Mouse (Mus musculus) left cerebral cortex, postnatal 25 days (tissue): ENCODE results near the gene Ssu72. TPM values are rescaled to one million over a fixed set of nuclear protein-coding genes. Genes with fewer than 3 reads are reported as not detected.
"Not testable (repeated sequence)": the region's sequence is repeated elsewhere in the genome, so short reads cannot be mapped to it uniquely, and the experiment has no call there.

ENCODE experiments used
- DNase-seq, 2 experiments: peaks; one replicate each; pipeline ENCODE4 v3.0.0; 2022; ENCODE audit warnings: low spot score in 2 of 2, mixed read lengths in 1 of 2
- intact Hi-C: fragments of 180-260 bp; cut with DNase I; formaldehyde crosslinking; loops from one replicate; pipeline ENCODE4 v1.15.1; 2025
- total RNA-seq, 2 experiments: library from RNA; stranded (reverse); gene quantifications; 2 replicates each; pipeline ENCODE4 v1.2.3; 2021

Ssu72 gene
- total RNA-seq = 10 to 100 TPM; 93.3 to 98.2 TPM

- intact Hi-C loops = loop anchor here (1.0 to 2.0 kb wide), 2 partner anchors 30 to 81 kb away; partner anchors contain the start of genes Cdk11b and Tmem240
- DNase-seq = peak; percentile 97
These were observed at the start of gene Ssu72 for GRCm38 (mm10) chr4:155704721-155705591. Gene Ssu72 (plus strand): TSS chr4:155704800.

- intact Hi-C loops = no loop called here
- DNase-seq = no peak
These were observed 48.3 kb upstream of the Ssu72 start for GRCm38 (mm10) chr4:155656214-155656751.

GRCm38 (mm10) chr4:155658961-155659360 lies 45.6 kb upstream of the Ssu72 start:
- no peak for DNase-seq
- intact Hi-C loops = no loop called here

DNA sequence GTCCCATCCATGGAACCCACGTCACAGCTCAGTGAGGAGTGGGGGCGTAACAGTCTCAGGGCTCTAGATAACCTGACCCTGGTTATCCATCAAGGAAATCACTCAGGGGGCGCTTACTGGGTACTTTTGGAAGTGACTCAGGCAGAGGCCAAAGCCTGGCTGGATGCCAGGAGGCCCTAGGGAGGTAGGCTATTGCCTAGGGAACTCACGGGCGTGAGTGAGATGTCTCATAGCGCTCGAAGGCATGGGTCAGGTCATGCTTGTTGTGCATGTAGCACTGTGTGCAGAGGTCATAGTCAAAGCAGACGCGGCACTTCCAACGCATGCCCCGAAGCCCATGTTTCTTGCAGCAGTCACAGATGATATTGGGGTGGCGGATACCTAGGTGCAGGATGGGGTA lies 44.0 kb upstream of the Ssu72 start:
- intact Hi-C loops = no loop called here

GRCm38 (mm10) chr4:155666903-155667302 lies 37.7 kb upstream of the Ssu72 start:
- no peak for DNase-seq
- intact Hi-C loops = no loop called here

More for the DNA sequence above, 44.0 kb upstream of the Ssu72 start:
- no peak for DNase-seq

DNA sequence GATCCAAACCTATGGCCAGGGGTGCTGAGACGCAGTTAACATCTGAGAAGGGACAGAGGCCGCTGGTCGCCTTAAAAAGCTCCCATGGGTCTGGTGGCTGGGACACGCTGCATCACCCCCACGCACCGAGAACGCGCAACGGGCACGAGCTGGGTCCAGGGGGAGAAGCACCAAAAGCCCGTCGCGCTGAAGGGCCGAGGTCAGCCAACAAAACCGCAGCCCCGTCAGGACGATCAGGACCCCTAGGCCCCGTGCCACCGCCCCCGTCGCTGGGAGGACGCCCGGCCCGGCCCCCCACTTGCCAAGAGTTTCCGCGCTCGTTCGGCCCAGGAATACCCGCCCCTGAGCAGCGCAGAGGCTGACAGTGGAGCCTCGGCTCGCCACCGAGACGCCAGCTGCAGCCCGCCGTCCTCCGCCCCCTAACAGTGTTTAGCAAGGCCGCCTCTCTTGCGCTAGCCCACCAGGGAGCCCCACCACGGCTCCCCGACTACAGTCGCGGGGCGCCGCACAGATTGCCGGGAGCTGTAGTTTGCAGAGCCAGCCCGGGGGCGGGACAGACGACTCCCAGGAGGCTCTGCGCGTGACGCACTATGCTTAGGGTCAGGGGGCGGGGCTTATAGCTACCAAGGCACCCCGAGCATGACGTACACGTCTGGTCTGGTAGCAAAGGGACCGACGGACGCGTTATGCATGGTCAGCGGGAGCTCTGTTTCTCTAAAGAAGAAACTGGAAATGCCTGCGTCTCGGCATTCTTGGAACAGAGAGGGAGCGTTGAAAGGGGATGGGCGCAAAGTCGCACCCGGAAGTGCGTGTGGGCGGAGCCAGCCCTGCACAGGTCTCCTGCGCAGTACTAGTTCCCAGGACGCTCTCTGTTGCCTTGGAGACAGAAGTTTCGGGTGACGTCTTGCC lies 35.7 kb upstream of the Ssu72 start, which contains the start of gene Mib2:
Mib2 (minus strand) TSS at position 510 of the 909 bp plus-strand sequence.
- intact Hi-C loops = loop anchor here (1.0 kb wide), 1 partner anchor 26 kb away; no protein-coding TSS in a partner anchor
- DNase-seq = peak; percentile 98 to 99

DNA sequence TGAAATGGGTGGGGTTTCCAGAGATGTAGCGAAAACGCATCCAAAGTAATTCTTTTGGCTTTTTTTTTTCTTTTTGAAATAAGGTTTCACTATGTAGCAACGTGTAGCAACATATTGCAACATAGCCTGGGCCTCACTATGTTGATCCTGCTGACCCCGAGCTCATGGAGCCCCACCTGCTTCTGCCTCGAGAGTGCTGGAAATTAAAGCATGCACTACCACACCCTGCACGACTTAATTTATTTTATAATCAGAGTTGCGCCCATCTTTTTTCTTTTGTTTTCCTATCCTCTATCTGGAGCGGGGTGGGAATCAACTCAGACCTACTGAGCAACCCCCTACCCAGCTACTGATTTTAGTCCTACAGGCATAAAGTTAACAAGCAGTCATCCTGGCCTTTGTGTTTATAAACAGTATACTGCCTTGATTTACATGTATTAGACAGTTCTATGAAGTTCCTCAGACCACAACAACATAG lies 35.0 kb upstream of the Ssu72 start:
- intact Hi-C loops = loop anchor here (1.0 kb wide), 1 partner anchor 26 kb away; no protein-coding TSS in a partner anchor
- no peak for DNase-seq

DNA sequence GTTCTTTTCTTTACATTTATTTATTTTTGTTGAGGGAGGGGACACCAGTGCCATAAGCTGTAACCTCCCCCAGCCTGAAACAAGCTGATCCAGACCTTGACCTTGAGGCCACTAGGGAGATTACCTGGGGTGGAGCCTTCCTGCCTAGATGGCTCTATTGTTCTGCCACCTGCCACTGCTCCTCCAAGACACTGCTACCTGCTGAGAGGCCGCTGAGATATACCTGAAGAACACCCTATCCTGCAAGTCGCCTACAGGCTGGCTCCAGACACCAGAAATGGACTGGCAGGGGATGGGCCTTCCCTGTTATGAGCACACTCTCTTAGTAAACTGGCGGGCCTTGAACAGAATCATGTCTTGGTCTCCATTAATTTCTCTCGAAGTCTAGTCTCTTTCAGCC lies 34.4 kb upstream of the Ssu72 start:
- DNase-seq, intact Hi-C loops: not testable (repeated sequence)

DNA sequence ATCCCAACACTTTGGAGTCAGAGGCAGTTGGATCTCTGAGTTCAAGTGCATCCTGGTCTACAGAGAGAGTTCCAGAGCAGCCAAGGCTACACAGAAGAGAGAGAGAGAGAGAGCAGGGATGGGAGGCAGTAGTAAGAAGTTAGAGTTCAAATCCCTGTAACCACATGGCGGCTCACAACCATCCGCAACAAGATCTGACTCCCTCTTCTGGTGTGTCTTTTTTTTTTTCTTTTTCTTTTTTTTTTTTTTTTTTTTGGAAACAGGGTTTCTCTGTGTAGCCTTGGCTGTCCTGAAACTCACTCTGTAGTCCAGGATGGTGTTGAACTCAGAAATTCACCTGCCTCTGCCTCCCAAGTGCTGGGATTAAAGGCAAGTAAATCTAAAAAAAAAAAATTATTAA lies 32.5 kb upstream of the Ssu72 start:
- intact Hi-C loops = no loop called here

GRCm38 (mm10) chr4:155675991-155676390 lies 28.6 kb upstream of the Ssu72 start:
- DNase-seq = no peak
- intact Hi-C loops = no loop called here

More for the DNA sequence above, 32.5 kb upstream of the Ssu72 start:
- DNase-seq = no peak

DNA sequence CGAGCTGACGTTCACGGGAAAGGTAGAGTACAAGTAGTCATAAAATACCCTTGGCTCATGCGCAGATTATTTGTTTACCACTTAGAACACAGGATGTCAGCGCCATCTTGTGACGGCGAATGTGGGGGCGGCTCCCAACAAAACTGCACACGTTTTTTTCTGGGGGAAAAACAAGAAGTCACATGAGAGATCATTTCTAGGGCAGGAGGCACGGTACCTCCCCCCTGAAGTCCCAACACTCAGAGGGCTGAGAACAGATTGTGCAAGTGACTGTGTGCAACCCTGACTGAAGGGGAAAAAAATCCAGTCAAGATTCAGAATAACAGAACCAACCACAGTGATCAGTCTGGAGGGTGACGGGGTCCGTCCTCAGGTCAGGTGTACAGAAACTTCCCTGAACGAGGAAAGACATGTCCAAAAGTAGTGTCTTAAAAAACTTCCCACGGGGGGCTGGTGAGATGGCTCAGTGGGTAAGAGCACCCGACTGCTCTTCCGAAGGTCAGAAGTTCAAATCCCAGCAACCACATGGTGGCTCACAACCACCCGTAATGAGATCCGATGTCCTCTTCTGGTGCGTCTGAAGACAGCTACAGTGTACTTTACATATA lies 20.8 kb upstream of the Ssu72 start:
- DNase-seq, intact Hi-C loops: not testable (repeated sequence)

- DNase-seq, intact Hi-C loops: not testable (repeated sequence)
These were observed 16.8 kb upstream of the Ssu72 start for GRCm38 (mm10) chr4:155687764-155688163.

- intact Hi-C loops = loop anchor here (5.0 kb wide), 1 partner anchor 208 kb away; no protein-coding TSS in a partner anchor
- DNase-seq = peak in 1 of 2 experiments; percentile 34
These were observed 13.8 kb upstream of the Ssu72 start for GRCm38 (mm10) chr4:155690571-155691375.

GRCm38 (mm10) chr4:155692421-155692820 lies 12.2 kb upstream of the Ssu72 start:
- intact Hi-C loops = loop anchor here (5.0 kb wide), 1 partner anchor 210 kb away; no protein-coding TSS in a partner anchor
- no peak for DNase-seq

GRCm38 (mm10) chr4:155694111-155694481 lies 10.5 kb upstream of the Ssu72 start, which contains the start of gene Fndc10:
Gene Fndc10 (plus strand): TSS chr4:155694342.
- DNase-seq = peak; percentile 74 to 80
- intact Hi-C loops = loop anchor here (2.0 to 5.0 kb wide), 2 partner anchors 69 to 212 kb away; partner anchors contain the start of gene Cdk11b

- intact Hi-C loops = loop anchor here (1.0 to 5.0 kb wide), 3 partner anchors 25 to 212 kb away; partner anchors contain the start of genes Cdk11b and Mib2
- DNase-seq = peak; percentile 88 to 89
These were observed 9.9 kb upstream of the Ssu72 start for GRCm38 (mm10) chr4:155694482-155695401.
